Mouse (Mus musculus) embryonic facial prominence, embryonic 12.5 days (tissue): Measurements from ENCODE around the gene Rnf115. TPM values are rescaled to one million over a fixed set of nuclear protein-coding genes. Genes with fewer than 3 reads are reported as not detected.
"Not testable (repeated sequence)": the region's sequence is repeated elsewhere in the genome, so short reads cannot be mapped to it uniquely, and the experiment has no call there.

Experiments used
- ATAC-seq: fragments of 200-750 bp; cut with Nextera tagmentation; 2 replicates; pipeline ENCODE4 v1.8.0; 2017; ENCODE audit not compliant: insufficient number of reproducible peaks, insufficient read depth, low FRiP score, low TSS enrichment
- H3K27ac ChIP-seq: fragments of 300-500 bp; sonication (generic); 2 replicates; pipeline ENCODE4 v1.5.1; 2016; ENCODE audit warnings: mild to moderate bottlenecking
- H3K27me3 ChIP-seq: fragments of 300-500 bp; sonication (generic); 2 replicates; pipeline ENCODE4 v1.6.1; 2016; ENCODE audit warnings: mild to moderate bottlenecking, moderate library complexity
- H3K36me3 ChIP-seq: fragments of 300-500 bp; sonication (generic); 2 replicates; pipeline ENCODE4 v1.6.1; 2016; ENCODE audit warnings: mild to moderate bottlenecking
- H3K4me1 ChIP-seq: fragments of 300-500 bp; sonication (generic); 2 replicates; pipeline ENCODE4 v1.6.1; 2016
- H3K4me2 ChIP-seq: fragments of 300-500 bp; sonication (generic); replicated peaks from 2 replicates; pipeline ENCODE4 v1.6.1; 2016; ENCODE audit warnings: mild to moderate bottlenecking, moderate library complexity
- H3K4me3 ChIP-seq: fragments of 300-500 bp; sonication (generic); 2 replicates; pipeline ENCODE4 v1.5.1; 2016; ENCODE audit warnings: mild to moderate bottlenecking
- H3K9ac ChIP-seq: fragments of 300-500 bp; sonication (generic); 2 replicates; pipeline ENCODE4 v1.6.1; 2016; ENCODE audit warnings: mild to moderate bottlenecking, moderate library complexity
- H3K9me3 ChIP-seq: fragments of 300-500 bp; sonication (generic); 2 replicates; pipeline ENCODE4 v1.6.1; 2016; ENCODE audit warnings: mild to moderate bottlenecking, moderate library complexity
- whole genome bisulfite sequencing: fragments of 180-500 bp; shearing (Covaris S2); methylation state at CpG from one replicate; pipeline ENCODE4 v1.1.7; 2016; 5-methylcytosine and 5-hydroxymethylcytosine counted together
- polyA plus RNA-seq: library from polyadenylated mRNA; unstranded; fragments of >200 nt; fragmentation: Nextera tagmentation; extraction: Ambion mirVana; gene quantifications from 2 replicates; pipeline ENCODE4 v1.2.1, GENCODE M21; 2016

Rnf115 gene
- polyA plus RNA-seq, 1 experiment from 2014 or later = 70.3 TPM

GRCm38 (mm10) chr3:96737995-96738394 is 10.5 kb downstream of the Rnf115 start:
- Histone ChIP-seq H3K4me2 (no peak overlapping the region), H3K27me3 (no peaks in the 10 kb centered on the region), H3K36me3 (no peaks in the 10 kb centered on the region), H3K9me3 (no peaks in the 10 kb centered on the region), H3K4me3 (no peak overlapping the region), H3K4me1 (peaks cover 5% of the 10 kb centered on the region; the same call in 1 of the 2 replicates), H3K27ac (no peak overlapping the region), H3K9ac (no peak overlapping the region)
- no peak for ATAC-seq
- 86% methylated on average over 1 of the region's 1 CpGs for WGBS

- not testable (repeated sequence) for H3K36me3 ChIP-seq, H3K27ac ChIP-seq, H3K4me3 ChIP-seq, H3K9ac ChIP-seq, H3K4me1 ChIP-seq, H3K27me3 ChIP-seq, ATAC-seq, H3K9me3 ChIP-seq, H3K4me2 ChIP-seq
These were observed 12.8 kb downstream of the Rnf115 start for GRCm38 (mm10) chr3:96740279-96740678.

GRCm38 (mm10) chr3:96744348-96744747 is 16.9 kb downstream of the Rnf115 start:
- 91% methylated on average over 3 of the region's 3 CpGs for WGBS
- ATAC-seq = no peak
- no peaks in the 10 kb centered on the region for H3K36me3 ChIP-seq
- no peak overlapping the region for H3K27ac ChIP-seq
- no peaks in the 10 kb centered on the region for H3K4me1 ChIP-seq
- no peak overlapping the region for H3K4me2 ChIP-seq
- no peak overlapping the region for H3K9ac ChIP-seq
- no peaks in the 10 kb centered on the region for H3K27me3 ChIP-seq
- no peaks in the 10 kb centered on the region for H3K9me3 ChIP-seq
- H3K4me3 ChIP-seq = no peak overlapping the region

GRCm38 (mm10) chr3:96746829-96747228 is 19.4 kb downstream of the Rnf115 start:
- 30% methylated on average over 1 of the region's 1 CpGs for WGBS
- no peak for ATAC-seq
- H3K36me3 ChIP-seq = no peaks in the 10 kb centered on the region
- H3K9me3 ChIP-seq = no peaks in the 10 kb centered on the region
- H3K9ac ChIP-seq = no peak overlapping the region
- no peak overlapping the region for H3K27ac ChIP-seq
- no peaks in the 10 kb centered on the region for H3K4me1 ChIP-seq
- H3K4me2 ChIP-seq = no peak overlapping the region
- no peaks in the 10 kb centered on the region for H3K27me3 ChIP-seq
- H3K4me3 ChIP-seq = no peak overlapping the region

- H3K4me3 ChIP-seq = no peak overlapping the region
- no peaks in the 10 kb centered on the region for H3K4me1 ChIP-seq
- no peak overlapping the region for H3K27ac ChIP-seq
- no peak for ATAC-seq
- H3K27me3 ChIP-seq = no peaks in the 10 kb centered on the region
- no peak overlapping the region for H3K4me2 ChIP-seq
- no peaks in the 10 kb centered on the region for H3K9me3 ChIP-seq
- 94% methylated on average over 1 of the region's 1 CpGs for WGBS
- H3K36me3 ChIP-seq = peaks cover 7% of the 10 kb centered on the region
- H3K9ac ChIP-seq = no peak overlapping the region
These were observed 28.5 kb downstream of the Rnf115 start for GRCm38 (mm10) chr3:96755935-96756334.

GRCm38 (mm10) chr3:96757691-96758090 is 30.2 kb downstream of the Rnf115 start:
- Histone ChIP-seq H3K9ac (no peak overlapping the region), H3K9me3 (no peaks in the 10 kb centered on the region), H3K4me3 (no peak overlapping the region), H3K27ac (no peak overlapping the region), H3K4me2 (no peak overlapping the region), H3K27me3 (no peaks in the 10 kb centered on the region), H3K36me3 (peaks cover 7% of the 10 kb centered on the region), H3K4me1 (no peaks in the 10 kb centered on the region)
- no peak for ATAC-seq
- WGBS = 67% methylated on average over 7 of the region's 7 CpGs

GRCm38 (mm10) chr3:96759695-96760094 is 32.2 kb downstream of the Rnf115 start:
- WGBS = 92% methylated on average over 4 of the region's 4 CpGs
- Histone ChIP-seq H3K36me3 (peaks cover 7% of the 10 kb centered on the region), H3K27me3 (no peaks in the 10 kb centered on the region), H3K9ac (no peak overlapping the region), H3K27ac (no peak overlapping the region), H3K4me1 (no peaks in the 10 kb centered on the region), H3K4me3 (no peak overlapping the region), H3K9me3 (no peaks in the 10 kb centered on the region), H3K4me2 (no peak overlapping the region)
- ATAC-seq = no peak

- no peak overlapping the region for H3K9ac ChIP-seq
- no peaks in the 10 kb centered on the region for H3K27me3 ChIP-seq
- no peak overlapping the region for H3K4me2 ChIP-seq
- H3K4me3 ChIP-seq = no peak overlapping the region
- no peaks in the 10 kb centered on the region for H3K4me1 ChIP-seq
- 96% methylated on average over 1 of the region's 1 CpGs for WGBS
- H3K9me3 ChIP-seq = no peaks in the 10 kb centered on the region
- H3K27ac ChIP-seq = no peak overlapping the region
- no peak for ATAC-seq
- H3K36me3 ChIP-seq = no peaks in the 10 kb centered on the region
These were observed 37.1 kb downstream of the Rnf115 start for GRCm38 (mm10) chr3:96764528-96764927.

GRCm38 (mm10) chr3:96769971-96770370 is 42.5 kb downstream of the Rnf115 start:
- no peaks in the 10 kb centered on the region for H3K27me3 ChIP-seq
- no peak overlapping the region for H3K4me2 ChIP-seq
- H3K27ac ChIP-seq = no peak overlapping the region
- WGBS = 88% methylated on average over 5 of the region's 5 CpGs
- H3K9me3 ChIP-seq = no peaks in the 10 kb centered on the region
- no peak for ATAC-seq
- H3K36me3 ChIP-seq = peaks cover 3% of the 10 kb centered on the region; the same call in 1 of the 2 replicates
- H3K4me1 ChIP-seq = no peaks in the 10 kb centered on the region
- H3K9ac ChIP-seq = no peak overlapping the region
- no peak overlapping the region for H3K4me3 ChIP-seq

GRCm38 (mm10) chr3:96772949-96773348 is 45.5 kb downstream of the Rnf115 start:
- peaks cover 3% of the 10 kb centered on the region; the same call in 1 of the 2 replicates for H3K36me3 ChIP-seq
- no peak overlapping the region for H3K27ac ChIP-seq
- H3K9ac ChIP-seq = no peak overlapping the region
- WGBS = 64% methylated on average over 1 of the region's 1 CpGs
- H3K27me3 ChIP-seq = no peaks in the 10 kb centered on the region
- H3K4me1 ChIP-seq = no peaks in the 10 kb centered on the region
- ATAC-seq = no peak
- H3K9me3 ChIP-seq = no peaks in the 10 kb centered on the region
- no peak overlapping the region for H3K4me2 ChIP-seq
- H3K4me3 ChIP-seq = no peak overlapping the region

- ATAC-seq = no peak
- Histone ChIP-seq H3K36me3 (no peaks in the 10 kb centered on the region; the same call in 1 of the 2 replicates), H3K4me1 (no peaks in the 10 kb centered on the region), H3K9me3 (no peaks in the 10 kb centered on the region), H3K27ac (no peak overlapping the region), H3K4me3 (no peak overlapping the region), H3K27me3 (no peaks in the 10 kb centered on the region), H3K4me2 (no peak overlapping the region), H3K9ac (no peak overlapping the region)
- 81% methylated on average over 3 of the region's 3 CpGs for WGBS
These were observed 49.7 kb downstream of the Rnf115 start for GRCm38 (mm10) chr3:96777120-96777519.

- no peak overlapping the region for H3K27ac ChIP-seq
- H3K4me3 ChIP-seq = no peak overlapping the region
- no peak overlapping the region for H3K4me2 ChIP-seq
- no peak overlapping the region for H3K9ac ChIP-seq
- H3K27me3 ChIP-seq = no peaks in the 10 kb centered on the region
- H3K36me3 ChIP-seq = peaks cover 25% of the 10 kb centered on the region; the same call in 1 of the 2 replicates
- 80% methylated on average over 8 of the region's 8 CpGs for WGBS
- no peaks in the 10 kb centered on the region for H3K4me1 ChIP-seq
- no peak for ATAC-seq
- H3K9me3 ChIP-seq = no peaks in the 10 kb centered on the region
These were observed 54.8 kb downstream of the Rnf115 start for GRCm38 (mm10) chr3:96782236-96782635.

- Histone ChIP-seq H3K4me2 (no peak overlapping the region), H3K36me3 (peaks cover 54% of the 10 kb centered on the region), H3K9ac (no peak overlapping the region), H3K4me3 (no peak overlapping the region), H3K4me1 (no peaks in the 10 kb centered on the region), H3K27ac (no peak overlapping the region), H3K27me3 (no peaks in the 10 kb centered on the region), H3K9me3 (no peaks in the 10 kb centered on the region)
- no peak for ATAC-seq
- WGBS = 100% methylated on average over 1 of the region's 1 CpGs
These were observed 60.3 kb downstream of the Rnf115 start for GRCm38 (mm10) chr3:96787784-96788183.
